In genomic region chr7:75614826-75615225, GRCm38 (mm10) we compare ENCODE assay signal across 21 mouse cellular contexts.
DNase-seq lines count a peak whose midpoint lies in the region; ATAC-seq and TF ChIP-seq lines count a peak whose summit lies in the region.
"Had no signal": no experiment of that assay in that cellular context is flagged by ENCODE, and none has a peak within 500 bp of the region (broad histone marks: within the 10 kb centered on the region; RNA-seq: fewer than 3 reads in every experiment).

No protein-coding gene starts in this region.

- intact Hi-C loops in heart, adult 2 months (cut with DNase I), result loop anchor here (5.0 kb wide), 1 partner anchor 218 kb away; no protein-coding TSS in a partner anchor
- intact Hi-C loops in heart, postnatal 25 days (cut with DNase I), result loop anchor here (5.0 kb wide), 1 partner anchor 218 kb away; no protein-coding TSS in a partner anchor

- no peak for TF ChIP-seq POLR2A in heart, adult 2 months (IDR thresholded peaks at IDR 0.05; ENCODE audit: insufficient read depth, low read depth, low read length)

- H3K9ac ChIP-seq in heart, adult 2 months (ENCODE audit: low read depth, low read length), result no peak overlapping the region
- peak overlapping the region; percentile 29 for H3K9ac ChIP-seq in liver, embryonic 12.5 days
- H3K9ac ChIP-seq in midbrain, embryonic 11.5 days (ENCODE audit: low read length), result no peak overlapping the region
- H3K9ac ChIP-seq: limb, embryonic 15.5 days; stomach, embryonic 15.5 days had no signal

- H3K9me3 ChIP-seq in liver, embryonic 12.5 days (replicated peaks), result no peaks in the 10 kb centered on the region
- H3K9me3 ChIP-seq in midbrain, embryonic 11.5 days (ENCODE audit: control insufficient read depth, low read length), result no peaks in the 10 kb centered on the region
- H3K9me3 ChIP-seq: forebrain, embryonic 10.5 days; limb, embryonic 15.5 days; stomach, embryonic 15.5 days had no signal

- peaks cover 19% of the 10 kb centered on the region for H3K4me1 ChIP-seq in heart, adult 2 months (ENCODE audit: control insufficient read depth, insufficient read depth, low read length)
- H3K4me1 ChIP-seq in liver, embryonic 12.5 days, result peaks cover 91% of the 10 kb centered on the region
- no peaks in the 10 kb centered on the region for H3K4me1 ChIP-seq in midbrain, embryonic 11.5 days (ENCODE audit: control insufficient read depth, insufficient read depth, low read length)
- H3K4me1 ChIP-seq: forebrain, embryonic 10.5 days had no signal

- H3K4me2 ChIP-seq in liver, embryonic 12.5 days, result peak overlapping the region; percentile 59
- no peak overlapping the region for H3K4me2 ChIP-seq in midbrain, embryonic 11.5 days
- H3K4me2 ChIP-seq: limb, embryonic 15.5 days; stomach, embryonic 15.5 days had no signal

- TF ChIP-seq CTCF in heart, adult 2 months (IDR thresholded peaks at IDR 0.05), result no peak

- peaks cover 5% of the 10 kb centered on the region for H3K79me2 ChIP-seq in heart, adult 2 months (replicated peaks; ENCODE audit: control insufficient read depth, insufficient read depth, low read length)

- no peak for TF ChIP-seq EP300 in heart, adult 2 months (IDR thresholded peaks at IDR 0.05; ENCODE audit: insufficient read depth, low read depth, low read length)

- peak overlapping the region; percentile 92; the same call in 1 of the 2 replicates for H3K27ac ChIP-seq in heart, adult 2 months
- peak overlapping the region; percentile 64 for H3K27ac ChIP-seq in liver, embryonic 12.5 days
- H3K27ac ChIP-seq in midbrain, embryonic 11.5 days (ENCODE audit: low read depth, low read length), result no peak overlapping the region
- H3K27ac ChIP-seq: forebrain, embryonic 10.5 days; hindbrain, postnatal 0 days; kidney, postnatal 0 days; limb, embryonic 15.5 days; stomach, embryonic 15.5 days had no signal

- peak in 1 of 2 experiments; percentile 25 for DNase-seq in heart, adult 2 months
- DNase-seq in heart, postnatal 25 days (ENCODE audit: low spot score), result no peak
- DNase-seq in lung, postnatal 36 days, result peak; percentile 47
- DNase-seq in lung, postnatal 10 days, result no peak
- DNase-seq in midbrain, embryonic 11.5 days (ENCODE audit: low spot score, missing footprints), result no peak
- DNase-seq in right cerebral cortex, adult 2 months (ENCODE audit: low spot score in 2 of 2), result no peak
- DNase-seq: adrenal gland, postnatal 36 days; B cell, adult 2 months; cerebellum, adult 11-12 months; cerebellum, postnatal 14 days; embryo, embryonic 11 days; gastrocnemius, postnatal 10 days; kidney, adult 11 months; lung, postnatal 4 days; thymus, adult 18-20 months had no signal

- WGBS in heart, adult 2 months, result 64% methylated on average over 8 of the region's 8 CpGs
- 69% methylated on average over 8 of the region's 8 CpGs for WGBS in liver, embryonic 12.5 days (ENCODE audit: insufficient replicate concordance)
- WGBS in midbrain, embryonic 11.5 days, result 89% methylated on average over 8 of the region's 8 CpGs

- H3K36me3 ChIP-seq in heart, adult 2 months (ENCODE audit: control insufficient read depth, insufficient read depth, low read length), result peaks cover 51% of the 10 kb centered on the region
- peaks cover 59% of the 10 kb centered on the region for H3K36me3 ChIP-seq in liver, embryonic 12.5 days
- H3K36me3 ChIP-seq in midbrain, embryonic 11.5 days (ENCODE audit: control insufficient read depth, insufficient read depth, low read length), result 0 out of 2 replicates have a peak, but pooled peaks cover 3% of the 10 kb centered on the region

- peak overlapping the region; percentile 18 for H3K4me3 ChIP-seq in heart, adult 2 months
- H3K4me3 ChIP-seq in liver, embryonic 12.5 days, result peak overlapping the region; percentile 67
- no peak overlapping the region for H3K4me3 ChIP-seq in midbrain, embryonic 11.5 days (ENCODE audit: low read depth, low read length)
- H3K4me3 ChIP-seq: forebrain, embryonic 10.5 days; limb, embryonic 15.5 days; stomach, embryonic 15.5 days had no signal

- no peak for ATAC-seq in liver, embryonic 12.5 days
- ATAC-seq in midbrain, embryonic 11.5 days (ENCODE audit: low FRiP score), result no peak
- ATAC-seq: hindbrain, postnatal 0 days had no signal

- H3K27me3 ChIP-seq in heart, adult 2 months (ENCODE audit: control insufficient read depth, insufficient read depth, low read length), result no peaks in the 10 kb centered on the region
- no peaks in the 10 kb centered on the region for H3K27me3 ChIP-seq in liver, embryonic 12.5 days (replicated peaks)
- H3K27me3 ChIP-seq in midbrain, embryonic 11.5 days (ENCODE audit: control insufficient read depth, insufficient read depth, low read length), result no peaks in the 10 kb centered on the region
- H3K27me3 ChIP-seq: limb, embryonic 15.5 days; stomach, embryonic 15.5 days had no signal
